Mouse (Mus musculus) heart, postnatal 0 days (tissue): ENCODE data around the gene Atp5j2.

Experiments used
- CTCF ChIP-seq: IDR thresholded peaks from 2 replicates; pipeline ENCODE4 v1.5.1; 2016; ENCODE audit warnings: antibody characterized with exemption, control low read depth, low read depth
- EP300 ChIP-seq: IDR thresholded peaks from 2 replicates; pipeline ENCODE4 v1.6.1; 2016; ENCODE audit warnings: antibody characterized with exemption, low read depth

- no peak for TF ChIP-seq EP300
- TF ChIP-seq CTCF, result no peak
These were observed 42.6 kb downstream of the Atp5j2 start for GRCm38 (mm10) chr5:145149294-145149693.
